Mouse (Mus musculus): ENCODE measurements at regions not wholly inside any gene's neighbourhood (a gene's known extent, or its start where the extent isn't known, plus 50 kb on each side); places are given as distances from the start of the nearest gene placed in this dataset.

DNA sequence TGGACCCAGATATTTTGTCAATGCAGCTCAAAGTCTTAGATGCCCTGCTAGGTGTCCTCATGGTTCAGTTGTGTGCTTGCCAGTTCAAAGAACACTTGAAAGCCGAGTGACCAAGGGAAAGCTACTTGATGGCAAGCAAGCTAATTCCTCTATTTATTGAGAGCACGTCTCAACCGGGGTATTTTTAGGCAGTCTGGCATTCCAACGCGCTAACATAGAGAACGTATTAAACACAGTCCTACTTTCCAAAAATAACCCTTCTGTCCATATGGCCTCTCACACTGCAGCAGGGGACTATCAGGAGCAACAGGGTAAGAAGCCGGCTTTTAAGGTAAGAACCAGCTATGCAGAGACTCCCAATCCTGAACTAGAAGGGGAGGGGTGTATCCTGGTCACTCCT is 128.1 kb upstream of the Fam19a5 start:
- Histone ChIP-seq H3K4me3 (ENCODE audit: insufficient read depth, low read depth, low read length) (no peak overlapping the region), H3K4me1 (ENCODE audit: control insufficient read depth, insufficient read depth, insufficient read length, low read length) (no peaks in the 10 kb centered on the region), H3K27ac (replicated peaks; ENCODE audit: low read depth, low read length) (no peak overlapping the region)

DNA sequence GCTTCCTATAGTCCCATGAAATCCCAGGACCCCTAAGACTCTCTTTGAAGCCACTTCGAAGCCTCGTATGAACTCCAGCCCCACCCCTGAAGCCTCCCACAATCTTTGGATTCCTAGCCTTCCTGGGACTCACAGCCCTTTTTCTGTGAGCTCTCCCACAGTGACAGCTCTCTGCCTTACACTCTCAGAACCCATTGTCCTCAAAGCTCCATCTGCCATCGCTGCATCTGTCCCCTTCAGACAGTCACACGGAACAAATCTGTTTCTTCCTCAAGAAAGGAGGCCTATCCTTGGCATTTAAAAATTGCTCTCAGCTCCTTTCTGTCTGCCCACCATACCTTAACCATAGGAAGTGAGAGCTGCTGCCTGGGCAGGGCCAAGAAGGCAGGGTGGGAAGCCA is 122.4 kb upstream of the Fam19a5 start:
- Histone ChIP-seq H3K27ac (replicated peaks; ENCODE audit: low read depth, low read length) (no peak overlapping the region), H3K4me3 (ENCODE audit: insufficient read depth, low read depth, low read length) (no peak overlapping the region), H3K4me1 (ENCODE audit: control insufficient read depth, insufficient read depth, insufficient read length, low read length) (no peaks in the 10 kb centered on the region)

- H3K4me3 ChIP-seq (ENCODE audit: insufficient read depth, low read depth, low read length) = no peak overlapping the region
- no peaks in the 10 kb centered on the region for H3K4me1 ChIP-seq (ENCODE audit: control insufficient read depth, insufficient read depth, insufficient read length, low read length)
- H3K27ac ChIP-seq (replicated peaks; ENCODE audit: low read depth, low read length) = no peak overlapping the region
These were observed 110.8 kb upstream of the Fam19a5 start for GRCm38 (mm10) chr15:87433306-87433705.

- Histone ChIP-seq H3K4me3 (ENCODE audit: insufficient read depth, low read depth, low read length) (no peak overlapping the region), H3K4me1 (ENCODE audit: control insufficient read depth, insufficient read depth, insufficient read length, low read length) (no peaks in the 10 kb centered on the region), H3K27ac (replicated peaks; ENCODE audit: low read depth, low read length) (no peak overlapping the region)
These were observed 110.2 kb upstream of the Fam19a5 start for GRCm38 (mm10) chr15:87433901-87434300.

GRCm38 (mm10) chr15:87435566-87435965 is 108.5 kb upstream of the Fam19a5 start:
- Histone ChIP-seq H3K4me1 (ENCODE audit: control insufficient read depth, insufficient read depth, insufficient read length, low read length) (no peaks in the 10 kb centered on the region), H3K27ac (replicated peaks; ENCODE audit: low read depth, low read length) (no peak overlapping the region), H3K4me3 (ENCODE audit: insufficient read depth, low read depth, low read length) (no peak overlapping the region)

GRCm38 (mm10) chr15:87437611-87438010 is 106.5 kb upstream of the Fam19a5 start:
- H3K27ac ChIP-seq (replicated peaks; ENCODE audit: low read depth, low read length) = no peak overlapping the region
- H3K4me1 ChIP-seq (ENCODE audit: control insufficient read depth, insufficient read depth, insufficient read length, low read length) = no peaks in the 10 kb centered on the region
- H3K4me3 ChIP-seq (ENCODE audit: insufficient read depth, low read depth, low read length) = no peak overlapping the region

DNA sequence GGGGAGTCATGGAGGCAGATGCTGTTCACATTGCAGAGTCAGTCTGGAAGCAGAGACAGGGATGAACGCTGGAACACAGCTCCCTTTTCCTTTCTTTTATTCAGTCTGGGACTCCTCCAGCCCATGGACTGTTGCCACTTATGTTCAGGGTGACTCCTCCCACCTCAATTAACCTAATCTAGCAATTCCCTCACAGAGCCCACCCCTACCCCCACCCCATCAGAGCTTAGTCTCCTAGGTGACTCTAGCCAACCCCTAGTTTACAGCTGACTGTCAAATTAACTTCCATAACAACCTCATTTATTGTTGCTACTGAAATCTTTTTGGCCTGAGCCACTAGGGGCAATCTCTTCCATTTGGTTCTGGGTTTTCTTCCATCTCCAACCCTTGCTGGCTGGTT is 85.2 kb upstream of the Fam19a5 start:
- no peak overlapping the region for H3K27ac ChIP-seq (replicated peaks; ENCODE audit: low read depth, low read length)
- H3K4me1 ChIP-seq (ENCODE audit: control insufficient read depth, insufficient read depth, insufficient read length, low read length) = no peaks in the 10 kb centered on the region
- H3K4me3 ChIP-seq (ENCODE audit: insufficient read depth, low read depth, low read length) = no peak overlapping the region

GRCm38 (mm10) chr15:87476247-87476646 is 67.9 kb upstream of the Fam19a5 start:
- Histone ChIP-seq H3K4me3 (ENCODE audit: insufficient read depth, low read depth, low read length) (no peak overlapping the region), H3K4me1 (ENCODE audit: control insufficient read depth, insufficient read depth, insufficient read length, low read length) (no peaks in the 10 kb centered on the region), H3K27ac (replicated peaks; ENCODE audit: low read depth, low read length) (no peak overlapping the region)

DNA sequence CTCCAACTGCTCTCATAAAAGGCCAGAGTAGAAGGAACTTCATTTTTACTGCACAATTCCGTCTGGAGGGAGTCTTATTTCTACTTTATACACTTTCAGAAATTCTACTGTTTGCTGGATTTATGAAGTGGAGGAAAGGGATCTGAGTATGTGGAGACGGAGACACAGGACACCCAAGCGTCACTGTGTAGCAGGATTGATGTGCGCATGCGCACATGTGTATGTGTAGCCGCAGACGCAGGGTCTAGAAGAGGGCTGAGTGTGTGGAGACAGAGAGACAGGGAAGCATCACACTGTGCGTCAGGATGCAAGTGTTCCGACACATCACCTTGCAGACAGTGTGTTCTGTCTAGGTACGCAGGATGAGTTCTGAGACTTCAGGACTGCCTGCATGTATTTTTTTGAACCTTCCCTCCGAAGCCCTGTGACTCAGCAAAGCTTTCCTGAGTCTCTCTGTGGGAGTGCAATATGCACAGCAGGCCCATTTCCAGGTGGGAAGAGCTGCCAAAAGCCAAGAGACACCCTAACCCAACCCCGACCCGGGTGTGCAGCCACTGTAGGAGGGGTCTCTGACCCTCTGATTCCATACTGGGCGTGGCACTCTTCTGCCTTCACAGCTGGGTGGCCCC is 67.1 kb upstream of the Fam19a5 start:
- Histone ChIP-seq H3K4me3 (ENCODE audit: insufficient read depth, low read depth, low read length) (no peak overlapping the region), H3K27ac (replicated peaks; ENCODE audit: low read depth, low read length) (no peak overlapping the region)

GRCm38 (mm10) chr15:87480758-87481157 is 63.3 kb upstream of the Fam19a5 start:
- H3K4me3 ChIP-seq (ENCODE audit: insufficient read depth, low read depth, low read length) = no peak overlapping the region
- no peak overlapping the region for H3K27ac ChIP-seq (replicated peaks; ENCODE audit: low read depth, low read length)
- H3K4me1 ChIP-seq (ENCODE audit: control insufficient read depth, insufficient read depth, insufficient read length, low read length) = no peaks in the 10 kb centered on the region

More for the DNA sequence above, 67.1 kb upstream of the Fam19a5 start:
- H3K4me1 ChIP-seq (ENCODE audit: control insufficient read depth, insufficient read depth, insufficient read length, low read length) = no peaks in the 10 kb centered on the region
